Mouse (Mus musculus) ES-E14 (cell line): ENCODE data around the gene Rora.

Experiments used
- CHD2 ChIP-seq: IDR thresholded peaks from 2 replicates; pipeline ENCODE4 v1.6.1; 2014; ENCODE audit warnings: mild to moderate bottlenecking, low read depth, low read length, inconsistent platforms
- HCFC1 ChIP-seq: IDR thresholded peaks from 2 replicates; pipeline ENCODE4 v1.6.1; 2012; ENCODE audit warnings: low read length, inconsistent platforms, borderline replicate concordance; ENCODE audit not compliant: insufficient read depth
- MAFK ChIP-seq: IDR thresholded peaks from 2 replicates; pipeline ENCODE4 v1.6.1; 2014; ENCODE audit warnings: mild to moderate bottlenecking, low read depth, low read length, inconsistent platforms; ENCODE audit not compliant: insufficient read depth
- ZC3H11A ChIP-seq: IDR thresholded peaks from 2 replicates; pipeline ENCODE4 v1.6.1; 2012; ENCODE audit warnings: low read depth, mild to moderate bottlenecking, inconsistent platforms, low read length, borderline replicate concordance
- ZNF384 ChIP-seq: IDR thresholded peaks from 2 replicates; pipeline ENCODE4 v1.6.1; 2012; ENCODE audit warnings: low read depth, low read length, inconsistent platforms

- TF ChIP-seq HCFC1 = no peak
- TF ChIP-seq ZNF384 = no peak
- TF ChIP-seq ZC3H11A = no peak
- TF ChIP-seq MAFK = no peak
- TF ChIP-seq CHD2 = no peak
These were observed 473.0 kb downstream of the Rora start for GRCm38 (mm10) chr9:69126595-69126994.
